Mouse (Mus musculus): Measurements from ENCODE around the gene Ugt1a9.

GRCm38 (mm10) chr1:88230981-88231802, 160.6 kb downstream of the Ugt1a9 start:
- no peak for TF ChIP-seq CTCF (IDR thresholded peaks at IDR 0.05; ENCODE audit: borderline replicate concordance, control insufficient read depth, extremely low read depth, insufficient read depth, low read length, poor library complexity)
- no peak for TF ChIP-seq POLR2A (IDR thresholded peaks at IDR 0.05; ENCODE audit: control insufficient read depth, extremely low read depth, insufficient read depth, low read length, poor library complexity)

All from thymus, adult 2 months (tissue).